Mouse (Mus musculus): ENCODE results near the gene 9930021J03Rik.

The 9930021J03Rik gene

GRCm38 (mm10) chr19:29683844-29684540 is 121.8 kb downstream of the 9930021J03Rik start:
- DNase-seq: peak; percentile 88

GRCm38 (mm10) chr19:29680182-29681152 is 125.3 kb downstream of the 9930021J03Rik start:
- no peak for DNase-seq

GRCm38 (mm10) chr19:29678181-29678778 is 127.5 kb downstream of the 9930021J03Rik start:
- no peak for DNase-seq

- DNase-seq: no peak
These were observed 129.2 kb downstream of the 9930021J03Rik start for GRCm38 (mm10) chr19:29676479-29677193.

GRCm38 (mm10) chr19:29675562-29676078 is 130.2 kb downstream of the 9930021J03Rik start:
- DNase-seq: no peak

- DNase-seq: no peak
These were observed 130.8 kb downstream of the 9930021J03Rik start for GRCm38 (mm10) chr19:29674946-29675345.

- no peak for DNase-seq
These were observed 133.1 kb downstream of the 9930021J03Rik start for GRCm38 (mm10) chr19:29672660-29673059.

- no peak for DNase-seq
These were observed 134.6 kb downstream of the 9930021J03Rik start for GRCm38 (mm10) chr19:29671160-29671559.

- no peak for DNase-seq
These were observed 135.5 kb downstream of the 9930021J03Rik start for GRCm38 (mm10) chr19:29670247-29670646.

- DNase-seq: no peak
These were observed 137.7 kb downstream of the 9930021J03Rik start for GRCm38 (mm10) chr19:29668135-29668534.

- DNase-seq: no peak
These were observed 138.7 kb downstream of the 9930021J03Rik start for GRCm38 (mm10) chr19:29666965-29667594.

- DNase-seq: no peak
These were observed 139.6 kb downstream of the 9930021J03Rik start for GRCm38 (mm10) chr19:29666164-29666563.

- DNase-seq: no peak
These were observed 140.9 kb downstream of the 9930021J03Rik start for GRCm38 (mm10) chr19:29664934-29665333.

Measured in embryo, embryonic 11 days (tissue).